Comparison of ENCODE assay signal across 9 mouse cellular contexts in the genomic region with DNA sequence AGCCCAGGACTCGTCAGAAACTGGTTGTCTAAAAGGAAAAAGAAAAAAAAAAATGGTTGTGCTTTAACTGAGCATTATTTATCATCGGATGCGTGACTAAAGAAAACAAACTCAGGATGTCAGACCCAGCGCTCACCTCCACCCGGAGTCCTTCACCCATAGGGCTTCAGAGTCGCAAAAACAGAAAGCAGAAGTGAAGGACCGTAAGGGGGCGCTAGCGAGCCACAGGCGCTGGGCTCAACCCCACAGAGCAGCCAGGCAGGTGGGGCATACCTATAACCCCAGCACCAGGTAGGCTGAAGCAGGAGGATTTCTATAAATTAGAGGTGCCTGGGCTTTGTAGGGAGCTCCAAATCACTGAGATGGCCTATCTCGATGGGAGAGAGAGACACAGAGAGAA. TPM values are rescaled to one million over a fixed set of nuclear protein-coding genes. Genes with fewer than 3 reads are reported as not detected.
A peak's percentile ranks its signal among the peaks of the same experiment; 100 is the strongest.
DNase-seq lines count a peak whose midpoint lies in the region; ATAC-seq and TF ChIP-seq lines count a peak whose summit lies in the region.
"Had no signal": no experiment of that assay in that cellular context is flagged by ENCODE, and none has a peak within 500 bp of the region (broad histone marks: within the 10 kb centered on the region; RNA-seq: fewer than 3 reads in every experiment).

No protein-coding gene starts in this region.

- intact Hi-C loops in heart, postnatal 14 days (cut with DNase I), result loop anchor here (2.0 kb wide), 1 partner anchor 39 kb away; no protein-coding TSS in a partner anchor

- no peak overlapping the region for H3K4me2 ChIP-seq in heart, embryonic 11.5 days
- no peak overlapping the region for H3K4me2 ChIP-seq in liver, embryonic 14.5 days (ENCODE audit: low read depth)
- H3K4me2 ChIP-seq in hindbrain, embryonic 13.5 days, result no peak overlapping the region

- DNase-seq in heart, postnatal 14 days, result peak; percentile 26 to 30
- DNase-seq in ES-CJ7 (ENCODE audit: low read depth, low spot score), result peak; percentile 57
- DNase-seq in liver, embryonic 14.5 days (ENCODE audit: low read depth in 3 of 3, low spot score in 3 of 3), result no peak
- no peak for DNase-seq in embryo, embryonic 10 days (ENCODE audit: low spot score)
- DNase-seq in neural tube, embryonic 10.5 days (ENCODE audit: extremely low spot score, low spot score), result no peak
- DNase-seq: gastrocnemius, postnatal 10 days had no signal

- H3K27me3 ChIP-seq in heart, embryonic 11.5 days (ENCODE audit: control insufficient read depth, insufficient read depth, low read length), result peaks cover 3% of the 10 kb centered on the region; the same call in 1 of the 2 replicates
- no peaks in the 10 kb centered on the region for H3K27me3 ChIP-seq in liver, embryonic 14.5 days (ENCODE audit: control insufficient read depth, insufficient read depth, low read length)
- 0 out of 2 replicates have a peak, but pooled peaks cover 15% of the 10 kb centered on the region for H3K27me3 ChIP-seq in hindbrain, embryonic 13.5 days

- TF ChIP-seq EP300 in liver, embryonic 14.5 days (IDR thresholded peaks at IDR 0.05; ENCODE audit: low read depth), result no peak

- H3K9ac ChIP-seq in heart, embryonic 11.5 days (ENCODE audit: low read depth, low read length), result no peak overlapping the region
- H3K9ac ChIP-seq in liver, embryonic 14.5 days (replicated peaks), result no peak overlapping the region
- H3K9ac ChIP-seq in hindbrain, embryonic 13.5 days, result no peak overlapping the region

- no peaks in the 10 kb centered on the region for H3K36me3 ChIP-seq in heart, embryonic 11.5 days (ENCODE audit: control insufficient read depth, insufficient read depth, low read length)
- no peaks in the 10 kb centered on the region for H3K36me3 ChIP-seq in liver, embryonic 14.5 days (replicated peaks; ENCODE audit: control insufficient read depth, insufficient read depth, low read depth)
- H3K36me3 ChIP-seq in hindbrain, embryonic 13.5 days, result no peaks in the 10 kb centered on the region

- peaks cover 7% of the 10 kb centered on the region; the same call in 1 of the 2 replicates for H3K4me1 ChIP-seq in heart, embryonic 11.5 days (ENCODE audit: control insufficient read depth, insufficient read depth, low read length)
- H3K4me1 ChIP-seq in brown adipose tissue, adult 24 weeks (ENCODE audit: control insufficient read depth, insufficient read depth, insufficient read length, low read length), result peaks cover 19% of the 10 kb centered on the region
- H3K4me1 ChIP-seq in liver, embryonic 14.5 days (replicated peaks; ENCODE audit: control insufficient read depth in 2 of 2, insufficient read depth in 2 of 2, low read length in 1 of 2), result 0 out of 4 replicates have a peak, but pooled peaks cover 0 to 2% of the 10 kb centered on the region in 2 experiments
- peaks cover 13% of the 10 kb centered on the region for H3K4me1 ChIP-seq in hindbrain, embryonic 13.5 days (replicated peaks)

- H3K9me3 ChIP-seq in heart, embryonic 11.5 days (replicated peaks; ENCODE audit: control insufficient read depth, low read length), result no peaks in the 10 kb centered on the region
- no peaks in the 10 kb centered on the region for H3K9me3 ChIP-seq in liver, embryonic 14.5 days (ENCODE audit: control insufficient read depth, low read length)
- H3K9me3 ChIP-seq in hindbrain, embryonic 13.5 days, result no peaks in the 10 kb centered on the region

- H3K27ac ChIP-seq in heart, embryonic 11.5 days (ENCODE audit: low read depth, low read length), result no peak overlapping the region
- 0 out of 2 replicates have a peak overlapping the region, but pooled peaks have one; percentile 75 for H3K27ac ChIP-seq in brown adipose tissue, adult 24 weeks (replicated peaks; ENCODE audit: low read depth, low read length)
- no peak overlapping the region for H3K27ac ChIP-seq in liver, embryonic 14.5 days
- H3K27ac ChIP-seq in hindbrain, embryonic 13.5 days, result no peak overlapping the region

- peak; percentile 73 for TF ChIP-seq CTCF in liver, embryonic 14.5 days (IDR thresholded peaks at IDR 0.05; ENCODE audit: low read depth)

- H3K4me3 ChIP-seq in heart, embryonic 11.5 days (ENCODE audit: low read depth, low read length), result no peak overlapping the region
- H3K4me3 ChIP-seq in brown adipose tissue, adult 24 weeks (ENCODE audit: insufficient read depth, low read depth, low read length), result no peak overlapping the region
- H3K4me3 ChIP-seq in liver, embryonic 14.5 days (ENCODE audit: insufficient read depth in 1 of 2, low read depth in 2 of 2, low read length in 2 of 2), result no peak overlapping the region
- no peak overlapping the region for H3K4me3 ChIP-seq in hindbrain, embryonic 13.5 days

- 48% methylated on average over 11 of the region's 11 CpGs for WGBS in heart, embryonic 11.5 days (ENCODE audit: insufficient replicate concordance)
- 47% methylated on average over 11 of the region's 11 CpGs for WGBS in liver, embryonic 14.5 days (ENCODE audit: insufficient replicate concordance)
- WGBS in hindbrain, embryonic 13.5 days, result 64% methylated on average over 11 of the region's 11 CpGs

- ATAC-seq in heart, embryonic 11.5 days (replicated peaks; ENCODE audit: insufficient number of reproducible peaks, low FRiP score, low TSS enrichment), result no peak
- no peak for ATAC-seq in liver, embryonic 14.5 days (ENCODE audit: insufficient read depth)
- no peak for ATAC-seq in hindbrain, embryonic 13.5 days (ENCODE audit: low FRiP score)

RNA-seq across cellular contexts. Expression of a gene that starts 32.1 kb away (rescaled TPM):
- 100 to 1,000 TPM in 1 of 2 experiments, 10 to 100 TPM in 1; 94.7 to 103 TPM for total RNA-seq in heart, postnatal 14 days (2021)
- 57.7 and 57.8 TPM in 2 replicates for polyA plus RNA-seq in heart, embryonic 11.5 days (2014; fragmentation: Nextera tagmentation; extraction: Ambion mirVana)
- polyA plus RNA-seq in brown adipose tissue, adult 24 weeks (2012; ENCODE audit: insufficient read depth, insufficient read length, missing spikeins), result 50.7 and 88.6 TPM in 2 replicates
- polyA plus RNA-seq in liver, embryonic 14.5 days (2012; rRNA removed), result 32.9 and 34.4 TPM in 2 replicates
- 32.9 and 42.2 TPM in 2 replicates for polyA plus RNA-seq in liver, embryonic 14.5 days (2014; fragmentation: Nextera tagmentation; extraction: Ambion mirVana)
- polyA plus RNA-seq in hindbrain, embryonic 13.5 days (2015; fragmentation: Nextera tagmentation; extraction: Ambion mirVana), result 84.3 and 86.5 TPM in 2 replicates

RNA-seq across cellular contexts. Expression of a gene that starts 39.7 kb away (rescaled TPM):
- 100 to 1,000 TPM; 193 to 199 TPM for total RNA-seq in heart, postnatal 14 days (2021)
- polyA plus RNA-seq in heart, embryonic 11.5 days (2014; fragmentation: Nextera tagmentation; extraction: Ambion mirVana), result 137 and 138 TPM in 2 replicates
- 25.5 and 56.8 TPM in 2 replicates for polyA plus RNA-seq in brown adipose tissue, adult 24 weeks (2012; ENCODE audit: insufficient read depth, insufficient read length, missing spikeins)
- polyA plus RNA-seq in liver, embryonic 14.5 days (2012; rRNA removed), result 4.8 and 7.3 TPM in 2 replicates
- polyA plus RNA-seq in liver, embryonic 14.5 days (2014; fragmentation: Nextera tagmentation; extraction: Ambion mirVana), result 31.0 and 32.8 TPM in 2 replicates
- 159 and 162 TPM in 2 replicates for polyA plus RNA-seq in hindbrain, embryonic 13.5 days (2015; fragmentation: Nextera tagmentation; extraction: Ambion mirVana)

Comparison
In these comparisons a context has a peak if more than half of its experiments do, and no peak if none do; other contexts are left out.
1. DNase-seq: peak in heart, postnatal 14 days (2 of 2) and ES-CJ7 (single experiment); none in liver, embryonic 14.5 days (0 of 3), embryo, embryonic 10 days (single experiment) and neural tube, embryonic 10.5 days (single experiment).